Mouse (Mus musculus) limb, embryonic 11.5 days (tissue): ENCODE measurements around the gene Tor1b. TPM values are rescaled to one million over a fixed set of nuclear protein-coding genes. Genes with fewer than 3 reads are reported as not detected.

Experiments used
- ATAC-seq: fragments of 200-750 bp; cut with Nextera tagmentation; 2 replicates; pipeline ENCODE4 v1.8.0; 2017; ENCODE audit warnings: low read depth; ENCODE audit not compliant: insufficient number of reproducible peaks, low FRiP score, low TSS enrichment
- DNase-seq: peaks from one replicate; pipeline ENCODE4 v3.0.0-alpha.2; 2015; ENCODE audit warnings: low spot score
- H3K27ac ChIP-seq: fragments of 300-500 bp; sonication (generic); replicated peaks from 2 replicates; pipeline ENCODE4 v1.5.1; 2014; ENCODE audit warnings: low read depth, mild to moderate bottlenecking, low read length
- H3K27me3 ChIP-seq: fragments of 300-500 bp; sonication (generic); 2 replicates; pipeline ENCODE4 v1.6.1; 2014; ENCODE audit warnings: mild to moderate bottlenecking, low read length, mixed read lengths; ENCODE audit not compliant: control insufficient read depth, insufficient read depth
- H3K36me3 ChIP-seq: fragments of 300-500 bp; sonication (generic); 2 replicates; pipeline ENCODE4 v1.6.1; 2014; ENCODE audit warnings: mild to moderate bottlenecking, low read length, moderate library complexity, mixed read lengths; ENCODE audit not compliant: control insufficient read depth, insufficient read depth
- H3K4me1 ChIP-seq: fragments of 300-500 bp; sonication (generic); 2 replicates; pipeline ENCODE4 v1.6.1; 2014; ENCODE audit warnings: low read length, mixed read lengths; ENCODE audit not compliant: control insufficient read depth, insufficient read depth
- H3K4me2 ChIP-seq: fragments of 300-500 bp; sonication (generic); 2 replicates; pipeline ENCODE4 v1.6.1; 2014; ENCODE audit warnings: low read depth, mild to moderate bottlenecking, moderate library complexity; ENCODE audit not compliant: severe bottlenecking
- H3K4me3 ChIP-seq: fragments of 300-500 bp; sonication (generic); 2 replicates; pipeline ENCODE4 v1.5.1; 2014; ENCODE audit warnings: low read depth, low read length
- H3K9ac ChIP-seq: fragments of 300-500 bp; sonication (generic); 2 replicates; pipeline ENCODE4 v1.6.1; 2014; ENCODE audit warnings: mild to moderate bottlenecking, low read length
- H3K9me3 ChIP-seq: fragments of 300-500 bp; sonication (generic); 2 replicates; pipeline ENCODE4 v1.6.1; 2016; ENCODE audit warnings: low read length; ENCODE audit not compliant: control insufficient read depth
- WGBS: fragments of 180-500 bp; shearing (Covaris S2); extraction: QIAGEN DNeasy Blood & Tissue Kit; methylation state at CpG from one replicate; pipeline ENCODE4 v1.1.7; 2014; 5-methylcytosine and 5-hydroxymethylcytosine counted together
- polyA plus RNA-seq: library from polyadenylated mRNA; unstranded; fragments of >200 nt; fragmentation: Nextera tagmentation; extraction: Ambion mirVana; gene quantifications from 2 replicates; pipeline ENCODE4 v1.2.1, GENCODE M21; 2014

Gene Tor1b
- polyA plus RNA-seq, 1 experiment from 2014 or later: 28.1 TPM

- H3K9ac ChIP-seq: no peak overlapping the region
- no peak overlapping the region for H3K4me2 ChIP-seq
- H3K4me3 ChIP-seq: no peak overlapping the region
- no peak for ATAC-seq
- WGBS: 21% methylated on average over 17 of the region's 17 CpGs
- H3K36me3 ChIP-seq: no peaks in the 10 kb centered on the region
- DNase-seq: peak; percentile 39
- no peaks in the 10 kb centered on the region for H3K27me3 ChIP-seq
- no peak overlapping the region for H3K27ac ChIP-seq
- H3K4me1 ChIP-seq: peaks cover 4% of the 10 kb centered on the region
- no peaks in the 10 kb centered on the region for H3K9me3 ChIP-seq
Measured at GRCm38 (mm10) chr2:30985111-30986020, 32.6 kb downstream of the Tor1b start.

DNA sequence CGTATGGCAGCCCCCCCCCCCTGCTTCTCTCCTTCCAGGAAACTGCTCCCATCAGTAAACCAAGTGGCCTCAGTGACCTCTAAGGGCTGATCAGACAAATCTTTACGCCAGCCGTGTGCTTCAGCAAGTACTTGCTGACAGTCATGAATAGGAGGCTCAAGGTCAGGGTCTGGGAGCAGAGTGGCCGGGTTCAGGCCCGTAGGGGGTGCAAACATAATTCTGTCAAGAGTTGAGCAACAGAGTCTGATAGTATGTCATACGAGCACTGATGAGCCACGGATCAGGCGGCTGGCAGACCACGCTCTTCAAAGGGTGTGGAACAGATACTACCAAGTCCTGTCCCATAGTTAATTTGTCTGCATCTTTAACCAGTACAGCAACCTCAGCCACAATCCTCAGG is 37.5 kb downstream of the Tor1b start:
- no peaks in the 10 kb centered on the region for H3K27me3 ChIP-seq
- no peak overlapping the region for H3K4me3 ChIP-seq
- no peak overlapping the region for H3K9ac ChIP-seq
- ATAC-seq (no peak), DNase-seq (no peak)
- H3K36me3 ChIP-seq: no peaks in the 10 kb centered on the region
- 90% methylated on average over 9 of the region's 9 CpGs for WGBS
- H3K27ac ChIP-seq: no peak overlapping the region
- no peak overlapping the region for H3K4me2 ChIP-seq
- no peaks in the 10 kb centered on the region for H3K4me1 ChIP-seq
- no peaks in the 10 kb centered on the region for H3K9me3 ChIP-seq

DNA sequence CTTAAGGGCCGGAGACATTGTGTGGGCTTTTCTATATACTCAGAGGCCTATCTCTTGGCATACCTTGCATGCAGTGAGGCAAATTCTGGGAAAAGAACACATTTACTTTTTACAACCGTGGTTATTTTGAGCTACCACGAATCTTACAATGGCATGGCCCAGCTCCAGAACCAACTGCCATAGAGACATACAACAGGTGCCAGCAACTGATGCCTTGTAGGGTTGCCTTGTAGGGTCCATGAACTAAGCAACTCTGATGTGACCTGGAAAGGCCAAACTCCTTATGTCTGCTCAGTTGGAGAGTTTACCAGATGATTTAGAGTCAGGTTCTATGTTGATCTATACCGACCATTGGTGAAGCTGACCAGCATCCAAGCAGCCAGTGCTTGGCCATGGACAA is 42.1 kb downstream of the Tor1b start:
- H3K4me2 ChIP-seq: no peak overlapping the region
- H3K4me1 ChIP-seq: no peaks in the 10 kb centered on the region
- no peaks in the 10 kb centered on the region for H3K36me3 ChIP-seq
- no peak for DNase-seq
- H3K27me3 ChIP-seq: no peaks in the 10 kb centered on the region
- H3K27ac ChIP-seq: no peak overlapping the region
- H3K9ac ChIP-seq: no peak overlapping the region
- no peaks in the 10 kb centered on the region for H3K9me3 ChIP-seq
- no peak for ATAC-seq
- no peak overlapping the region for H3K4me3 ChIP-seq
- 92% methylated on average over 4 of the region's 4 CpGs for WGBS

GRCm38 (mm10) chr2:30995432-30995996 is 42.8 kb downstream of the Tor1b start:
- H3K27ac ChIP-seq: no peak overlapping the region
- ATAC-seq (no peak), DNase-seq (no peak)
- WGBS: 81% methylated on average over 11 of the region's 11 CpGs
- no peaks in the 10 kb centered on the region for H3K9me3 ChIP-seq
- H3K4me1 ChIP-seq: no peaks in the 10 kb centered on the region
- H3K9ac ChIP-seq: no peak overlapping the region
- no peaks in the 10 kb centered on the region for H3K36me3 ChIP-seq
- H3K4me3 ChIP-seq: no peak overlapping the region
- no peak overlapping the region for H3K4me2 ChIP-seq
- no peaks in the 10 kb centered on the region for H3K27me3 ChIP-seq

DNA sequence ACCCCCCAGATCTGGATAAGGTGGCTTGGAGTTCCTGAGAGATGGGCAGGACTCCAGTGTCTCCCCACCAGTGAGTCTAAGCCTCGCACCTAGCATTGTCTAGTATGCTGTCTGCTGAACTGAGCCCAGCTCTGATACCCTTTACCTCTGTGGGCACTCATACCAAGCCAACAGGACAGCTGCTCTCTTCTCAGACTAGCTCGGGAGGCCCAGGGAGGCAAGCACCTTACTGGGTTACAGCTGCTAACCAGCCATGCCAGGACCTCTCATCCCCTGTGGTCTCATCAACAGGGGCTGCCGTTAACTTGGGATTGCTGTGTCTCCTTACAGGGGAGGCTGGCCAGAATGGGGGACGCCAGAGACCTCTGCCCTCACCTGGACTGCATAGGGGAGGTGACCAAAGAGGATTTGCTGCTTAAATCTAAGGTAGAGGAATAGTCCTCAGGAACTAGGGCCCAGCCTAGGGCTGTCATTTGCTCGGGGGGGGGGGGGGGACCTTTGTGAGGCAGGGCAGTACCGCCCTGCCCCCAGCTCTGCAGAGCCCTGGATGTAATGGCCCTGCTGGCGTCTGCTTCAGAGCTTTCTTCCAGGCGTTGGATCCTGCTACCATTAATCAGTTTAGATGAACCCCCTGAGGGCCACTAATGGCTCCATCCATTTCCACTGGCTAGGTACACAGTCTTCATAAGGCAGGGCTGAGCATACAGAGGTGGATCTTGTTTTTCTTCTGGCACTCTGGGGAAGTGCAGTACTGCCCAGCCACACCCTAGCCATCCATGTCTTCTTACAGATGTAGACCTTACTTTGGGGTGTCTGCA is 45.9 kb downstream of the Tor1b start:
- Histone ChIP-seq H3K9me3 (no peaks in the 10 kb centered on the region), H3K27me3 (no peaks in the 10 kb centered on the region), H3K9ac (no peak overlapping the region), H3K4me2 (no peak overlapping the region), H3K36me3 (no peaks in the 10 kb centered on the region), H3K27ac (no peak overlapping the region), H3K4me3 (no peak overlapping the region), H3K4me1 (no peaks in the 10 kb centered on the region)
- no peak for ATAC-seq
- DNase-seq: no peak
- 58% methylated on average over 7 of the region's 8 CpGs for WGBS

GRCm38 (mm10) chr2:31002857-31003256 is 50.1 kb downstream of the Tor1b start:
- DNase-seq (no peak), ATAC-seq (no peak)
- H3K4me3 ChIP-seq: no peak overlapping the region
- H3K9ac ChIP-seq: no peak overlapping the region
- 93% methylated on average over 10 of the region's 10 CpGs for WGBS
- H3K4me1 ChIP-seq: no peaks in the 10 kb centered on the region
- H3K4me2 ChIP-seq: no peak overlapping the region
- no peaks in the 10 kb centered on the region for H3K27me3 ChIP-seq
- H3K9me3 ChIP-seq: no peaks in the 10 kb centered on the region
- H3K36me3 ChIP-seq: peaks cover 2% of the 10 kb centered on the region; the same call in 1 of the 2 replicates
- H3K27ac ChIP-seq: no peak overlapping the region

- Histone ChIP-seq H3K27me3 (no peaks in the 10 kb centered on the region), H3K4me1 (no peaks in the 10 kb centered on the region), H3K9me3 (no peaks in the 10 kb centered on the region), H3K4me2 (no peak overlapping the region), H3K36me3 (peaks cover 2% of the 10 kb centered on the region), H3K27ac (no peak overlapping the region), H3K9ac (no peak overlapping the region), H3K4me3 (no peak overlapping the region)
- no peak for DNase-seq
- 86% methylated on average over 2 of the region's 2 CpGs for WGBS
- ATAC-seq: no peak
Measured at GRCm38 (mm10) chr2:31005453-31005852, 52.7 kb downstream of the Tor1b start.

GRCm38 (mm10) chr2:31006434-31006833 is 53.7 kb downstream of the Tor1b start:
- Histone ChIP-seq H3K27me3 (no peaks in the 10 kb centered on the region), H3K9ac (no peak overlapping the region), H3K4me3 (no peak overlapping the region), H3K36me3 (peaks cover 2% of the 10 kb centered on the region), H3K9me3 (no peaks in the 10 kb centered on the region), H3K27ac (no peak overlapping the region), H3K4me1 (no peaks in the 10 kb centered on the region), H3K4me2 (no peak overlapping the region)
- WGBS: 91% methylated on average over 5 of the region's 5 CpGs
- ATAC-seq (no peak), DNase-seq (no peak)
